Mouse (Mus musculus) layer of hippocampus, postnatal 10 days (tissue): ENCODE measurements around the gene Casd1. TPM values are rescaled to one million over a fixed set of nuclear protein-coding genes. Genes with fewer than 3 reads are reported as not detected.
"Not testable (repeated sequence)": the region's sequence is repeated elsewhere in the genome, so short reads cannot be mapped to it uniquely, and the experiment has no call there.

ENCODE experiments used
- DNase-seq, 2 experiments: peaks; one replicate each; pipeline ENCODE4 v3.0.0; 2021; ENCODE audit warnings: low spot score in 2 of 2
- total RNA-seq, 2 experiments: library from RNA; stranded (reverse); gene quantifications; 2 replicates each; pipeline ENCODE4 v1.2.3; 2021

The Casd1 gene
- total RNA-seq, 2 experiments from 2014 or later, result 48.5 to 57.9 TPM

- DNase-seq, result no peak
Measured at GRCm38 (mm10) chr6:4611853-4612252, 11.2 kb downstream of the Casd1 start.

- no peak for DNase-seq
Measured at GRCm38 (mm10) chr6:4612431-4612830, 11.8 kb downstream of the Casd1 start.

GRCm38 (mm10) chr6:4617911-4618310 lies 17.3 kb downstream of the Casd1 start:
- DNase-seq, result no peak

GRCm38 (mm10) chr6:4631464-4631863 lies 30.8 kb downstream of the Casd1 start:
- DNase-seq, result no peak

- DNase-seq, result no peak
Measured at GRCm38 (mm10) chr6:4633189-4633588, 32.5 kb downstream of the Casd1 start.

GRCm38 (mm10) chr6:4634804-4635203 lies 34.2 kb downstream of the Casd1 start:
- no peak for DNase-seq

GRCm38 (mm10) chr6:4642068-4642467 lies 41.4 kb downstream of the Casd1 start:
- DNase-seq, result no peak

GRCm38 (mm10) chr6:4647351-4647750 lies 46.7 kb downstream of the Casd1 start:
- no peak for DNase-seq

GRCm38 (mm10) chr6:4652596-4653134 lies 52.0 kb downstream of the Casd1 start:
- DNase-seq, result no peak

GRCm38 (mm10) chr6:4653741-4654140 lies 53.1 kb downstream of the Casd1 start:
- not testable (repeated sequence) for DNase-seq

- DNase-seq, result no peak
Measured at GRCm38 (mm10) chr6:4655466-4655865, 54.8 kb downstream of the Casd1 start.

- DNase-seq, result no peak
Measured at GRCm38 (mm10) chr6:4655924-4656323, 55.3 kb downstream of the Casd1 start.

- no peak for DNase-seq
Measured at GRCm38 (mm10) chr6:4658861-4659260, 58.2 kb downstream of the Casd1 start.

- DNase-seq, result no peak
Measured at GRCm38 (mm10) chr6:4663516-4663915, 62.9 kb downstream of the Casd1 start.

- DNase-seq, result no peak
Measured at GRCm38 (mm10) chr6:4664313-4664712, 63.7 kb downstream of the Casd1 start.

- DNase-seq, result no peak
Measured at GRCm38 (mm10) chr6:4665154-4665553, 64.5 kb downstream of the Casd1 start.

- DNase-seq, result no peak
Measured at GRCm38 (mm10) chr6:4677356-4677761, 76.7 kb downstream of the Casd1 start.

GRCm38 (mm10) chr6:4679981-4680380 lies 79.3 kb downstream of the Casd1 start:
- no peak for DNase-seq

GRCm38 (mm10) chr6:4680576-4680975 lies 79.9 kb downstream of the Casd1 start:
- DNase-seq, result no peak

GRCm38 (mm10) chr6:4684706-4685340 lies 84.2 kb downstream of the Casd1 start:
- DNase-seq, result no peak

GRCm38 (mm10) chr6:4690438-4690837 lies 89.8 kb downstream of the Casd1 start:
- no peak for DNase-seq
